Mouse (Mus musculus): Measurements from ENCODE around the gene Prepl. TPM values are rescaled to one million over a fixed set of nuclear protein-coding genes. Genes with fewer than 3 reads are reported as not detected.

Gene Prepl
- total and polyA plus RNA-seq, 2 experiments: 7.1 to 14.0 TPM

DNA sequence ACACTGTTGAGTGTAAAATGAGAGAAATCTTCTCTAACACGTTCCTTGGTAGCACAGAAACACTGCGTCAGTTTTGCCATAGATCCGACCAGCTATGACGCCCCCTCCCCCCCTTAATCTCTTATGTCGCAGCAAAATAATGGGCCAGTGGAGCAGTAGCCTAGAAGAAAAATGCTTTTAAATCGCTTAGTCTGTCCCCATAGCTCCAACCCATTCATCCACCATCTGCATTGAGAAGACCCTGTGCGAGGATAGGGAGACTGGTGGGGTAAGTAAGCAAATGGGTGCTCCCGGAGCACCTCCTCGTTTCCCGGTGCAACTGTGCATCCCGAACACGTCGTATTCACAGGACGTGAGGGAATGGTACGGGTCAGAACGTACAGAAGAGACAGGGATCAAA, 420 bp downstream of the Prepl start:
- no peak for TF ChIP-seq POLR2A (IDR thresholded peaks at IDR 0.05; ENCODE audit: extremely low read depth, insufficient read depth, low read length)
- TF ChIP-seq CTCF (IDR thresholded peaks at IDR 0.05; ENCODE audit: low read depth, low read length): no peak
- Histone ChIP-seq H3K27ac (replicated peaks; ENCODE audit: insufficient read depth, low read depth, low read length) (peak overlapping the region; percentile 34), H3K27me3 (ENCODE audit: control insufficient read depth, insufficient read depth, low read length) (no peaks in the 10 kb centered on the region), H3K9ac (ENCODE audit: low read depth, low read length) (peak overlapping the region; percentile 72), H3K36me3 (ENCODE audit: control insufficient read depth, insufficient read depth, low read length) (no peaks in the 10 kb centered on the region), H3K4me3 (ENCODE audit: insufficient read depth, low read depth, low read length) (peak overlapping the region; percentile 54), H3K79me2 (ENCODE audit: control insufficient read depth, insufficient read depth, low read length) (no peaks in the 10 kb centered on the region; the same call in 1 of the 2 replicates), H3K4me1 (ENCODE audit: control insufficient read depth, insufficient read depth, low read length) (no peaks in the 10 kb centered on the region; the same call in 1 of the 2 replicates)
- DNase-seq (ENCODE audit: extremely low read depth, low read depth, low spot score): no peak
- WGBS: under 1% methylated on average over 16 of the region's 16 CpGs

DNA sequence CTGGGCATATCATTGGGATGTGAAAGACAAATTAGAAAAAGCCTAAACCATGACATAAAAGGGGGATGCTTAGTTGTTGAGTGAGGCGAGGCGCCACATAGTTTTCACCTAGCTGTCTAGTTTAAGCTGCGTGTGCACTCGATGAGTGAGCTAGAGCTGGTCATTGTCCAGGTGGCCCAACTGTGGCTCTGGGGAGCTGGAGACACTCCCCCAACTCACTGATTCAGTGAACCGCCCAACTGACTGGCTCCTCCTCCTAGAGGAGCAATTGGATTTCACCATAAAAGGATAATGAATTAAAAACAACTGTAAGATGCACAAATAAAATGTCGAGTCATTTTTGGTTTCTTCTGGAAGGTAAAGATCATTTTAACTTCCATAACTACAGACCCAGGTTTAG, 1.0 kb downstream of the Prepl start:
- no peak overlapping the region for H3K9ac ChIP-seq (ENCODE audit: low read depth, low read length)
- H3K4me3 ChIP-seq (ENCODE audit: insufficient read depth, low read depth, low read length): no peak overlapping the region
- H3K4me1 ChIP-seq (ENCODE audit: control insufficient read depth, insufficient read depth, low read length): no peaks in the 10 kb centered on the region; the same call in 1 of the 2 replicates
- H3K27me3 ChIP-seq (ENCODE audit: control insufficient read depth, insufficient read depth, low read length): no peaks in the 10 kb centered on the region
- H3K27ac ChIP-seq (replicated peaks; ENCODE audit: insufficient read depth, low read depth, low read length): no peak overlapping the region
- no peak for DNase-seq (ENCODE audit: extremely low read depth, low read depth, low spot score)
- 54% methylated on average over 6 of the region's 6 CpGs for WGBS
- no peak for TF ChIP-seq CTCF (IDR thresholded peaks at IDR 0.05; ENCODE audit: low read depth, low read length)
- TF ChIP-seq POLR2A (IDR thresholded peaks at IDR 0.05; ENCODE audit: extremely low read depth, insufficient read depth, low read length): no peak
- H3K79me2 ChIP-seq (ENCODE audit: control insufficient read depth, insufficient read depth, low read length): no peaks in the 10 kb centered on the region; the same call in 1 of the 2 replicates
- no peaks in the 10 kb centered on the region for H3K36me3 ChIP-seq (ENCODE audit: control insufficient read depth, insufficient read depth, low read length)

DNA sequence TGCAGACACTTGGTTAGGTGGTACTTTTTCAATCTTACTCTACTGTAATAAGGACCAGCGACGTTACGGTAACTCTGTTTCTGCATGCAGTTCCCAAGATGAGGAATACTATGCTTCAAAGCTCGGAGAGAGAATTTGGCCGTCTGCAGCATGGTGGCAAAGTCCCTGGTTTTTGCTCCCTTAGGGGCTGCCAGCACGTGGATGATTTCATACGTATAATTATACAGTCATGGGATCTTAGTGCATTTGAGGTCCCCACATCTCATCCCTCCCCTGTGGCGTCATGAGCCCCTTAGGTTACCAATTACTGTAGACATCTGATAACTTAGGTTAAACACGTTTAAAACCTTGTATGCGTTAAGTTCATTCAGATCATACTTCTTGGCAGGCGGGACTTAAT, 1.6 kb downstream of the Prepl start:
- Histone ChIP-seq H3K27ac (replicated peaks; ENCODE audit: insufficient read depth, low read depth, low read length) (no peak overlapping the region), H3K79me2 (ENCODE audit: control insufficient read depth, insufficient read depth, low read length) (no peaks in the 10 kb centered on the region; the same call in 1 of the 2 replicates), H3K4me1 (ENCODE audit: control insufficient read depth, insufficient read depth, low read length) (no peaks in the 10 kb centered on the region; the same call in 1 of the 2 replicates), H3K27me3 (ENCODE audit: control insufficient read depth, insufficient read depth, low read length) (no peaks in the 10 kb centered on the region), H3K9ac (ENCODE audit: low read depth, low read length) (no peak overlapping the region), H3K36me3 (ENCODE audit: control insufficient read depth, insufficient read depth, low read length) (no peaks in the 10 kb centered on the region), H3K4me3 (ENCODE audit: insufficient read depth, low read depth, low read length) (no peak overlapping the region)
- 94% methylated on average over 11 of the region's 11 CpGs for WGBS
- DNase-seq (ENCODE audit: extremely low read depth, low read depth, low spot score): no peak
- TF ChIP-seq POLR2A (IDR thresholded peaks at IDR 0.05; ENCODE audit: extremely low read depth, insufficient read depth, low read length): no peak

DNA sequence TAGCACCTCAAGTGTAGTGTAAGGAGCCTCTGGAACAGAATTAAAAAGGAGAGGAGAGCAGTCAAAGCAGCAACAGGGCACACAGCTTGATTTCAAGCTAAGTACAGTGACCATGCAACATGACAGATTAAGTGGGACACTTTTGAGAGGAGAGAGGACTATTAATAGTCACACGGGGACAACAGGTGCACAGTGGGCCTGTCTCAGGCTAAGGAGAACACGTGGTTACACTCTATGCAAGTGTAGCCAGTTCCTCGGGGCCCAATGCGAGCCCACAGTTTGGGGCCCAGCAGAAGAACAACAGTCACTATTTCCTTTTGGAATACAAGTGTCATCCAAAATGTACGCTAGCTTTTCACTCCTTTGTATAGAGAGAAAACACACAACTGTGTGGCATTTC, 2.5 kb downstream of the Prepl start:
- H3K27me3 ChIP-seq (ENCODE audit: control insufficient read depth, insufficient read depth, low read length): no peaks in the 10 kb centered on the region
- no peak for TF ChIP-seq POLR2A (IDR thresholded peaks at IDR 0.05; ENCODE audit: extremely low read depth, insufficient read depth, low read length)
- TF ChIP-seq CTCF (IDR thresholded peaks at IDR 0.05; ENCODE audit: low read depth, low read length): no peak
- no peak for DNase-seq (ENCODE audit: extremely low read depth, low read depth, low spot score)
- no peaks in the 10 kb centered on the region; the same call in 1 of the 2 replicates for H3K79me2 ChIP-seq (ENCODE audit: control insufficient read depth, insufficient read depth, low read length)
- H3K36me3 ChIP-seq (ENCODE audit: control insufficient read depth, insufficient read depth, low read length): no peaks in the 10 kb centered on the region; the same call in 1 of the 2 replicates
- no peaks in the 10 kb centered on the region; the same call in 1 of the 2 replicates for H3K4me1 ChIP-seq (ENCODE audit: control insufficient read depth, insufficient read depth, low read length)
- 95% methylated on average over 5 of the region's 5 CpGs for WGBS
- H3K9ac ChIP-seq (ENCODE audit: low read depth, low read length): no peak overlapping the region
- no peak overlapping the region for H3K27ac ChIP-seq (replicated peaks; ENCODE audit: insufficient read depth, low read depth, low read length)
- no peak overlapping the region for H3K4me3 ChIP-seq (ENCODE audit: insufficient read depth, low read depth, low read length)

DNA sequence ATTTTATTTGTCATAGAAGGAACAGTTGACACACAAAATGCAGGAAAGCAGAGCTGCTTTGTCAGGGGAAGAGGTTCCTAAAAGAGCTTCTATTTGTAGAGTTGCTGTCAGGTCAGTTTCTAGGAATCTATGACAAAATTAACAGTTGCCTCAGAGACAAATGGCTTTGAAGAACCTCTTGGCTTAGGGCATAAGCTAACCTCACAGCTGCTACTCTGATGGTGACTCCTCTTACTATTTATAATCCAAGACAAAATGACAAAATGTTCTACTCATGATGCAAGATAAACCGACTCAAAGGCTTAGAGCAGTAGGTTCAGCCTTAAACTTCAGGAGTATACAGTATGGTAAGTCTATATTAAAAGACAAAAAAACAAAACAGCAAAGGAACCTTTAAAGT, 3.5 kb downstream of the Prepl start:
- Histone ChIP-seq H3K27ac (replicated peaks; ENCODE audit: insufficient read depth, low read depth, low read length) (no peak overlapping the region), H3K27me3 (ENCODE audit: control insufficient read depth, insufficient read depth, low read length) (no peaks in the 10 kb centered on the region), H3K79me2 (ENCODE audit: control insufficient read depth, insufficient read depth, low read length) (no peaks in the 10 kb centered on the region; the same call in 1 of the 2 replicates), H3K4me1 (ENCODE audit: control insufficient read depth, insufficient read depth, low read length) (no peaks in the 10 kb centered on the region; the same call in 1 of the 2 replicates), H3K9ac (ENCODE audit: low read depth, low read length) (no peak overlapping the region), H3K36me3 (ENCODE audit: control insufficient read depth, insufficient read depth, low read length) (peaks cover 1% of the 10 kb centered on the region; the same call in 1 of the 2 replicates), H3K4me3 (ENCODE audit: insufficient read depth, low read depth, low read length) (no peak overlapping the region)
- TF ChIP-seq CTCF (IDR thresholded peaks at IDR 0.05; ENCODE audit: low read depth, low read length) (no peak), POLR2A (IDR thresholded peaks at IDR 0.05; ENCODE audit: extremely low read depth, insufficient read depth, low read length) (no peak)
- 87% methylated on average over 1 of the region's 1 CpGs for WGBS
- no peak for DNase-seq (ENCODE audit: extremely low read depth, low read depth, low spot score)

DNA sequence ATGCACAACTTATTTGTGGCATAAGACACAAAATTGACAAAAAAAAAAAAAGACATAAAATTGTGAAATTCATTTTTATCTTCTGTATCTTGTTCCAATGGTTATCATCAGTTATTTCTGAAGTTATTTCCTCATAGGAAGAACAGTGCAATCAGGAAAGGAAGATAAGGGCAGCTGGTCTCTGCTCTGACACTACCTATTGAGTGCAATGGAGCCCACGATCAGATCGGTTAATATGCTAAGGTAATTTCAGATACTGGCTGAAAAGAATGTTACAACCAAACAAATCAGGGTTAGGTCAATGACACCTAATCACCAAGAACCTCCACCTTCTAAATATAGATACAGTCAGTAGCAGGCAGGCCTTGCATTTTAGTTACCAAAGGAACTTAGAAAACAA, 4.7 kb downstream of the Prepl start:
- Histone ChIP-seq H3K27ac (replicated peaks; ENCODE audit: insufficient read depth, low read depth, low read length) (no peak overlapping the region), H3K9ac (ENCODE audit: low read depth, low read length) (no peak overlapping the region), H3K4me3 (ENCODE audit: insufficient read depth, low read depth, low read length) (no peak overlapping the region), H3K27me3 (ENCODE audit: control insufficient read depth, insufficient read depth, low read length) (no peaks in the 10 kb centered on the region), H3K4me1 (ENCODE audit: control insufficient read depth, insufficient read depth, low read length) (no peaks in the 10 kb centered on the region; the same call in 1 of the 2 replicates), H3K79me2 (ENCODE audit: control insufficient read depth, insufficient read depth, low read length) (no peaks in the 10 kb centered on the region; the same call in 1 of the 2 replicates), H3K36me3 (ENCODE audit: control insufficient read depth, insufficient read depth, low read length) (peaks cover 1% of the 10 kb centered on the region; the same call in 1 of the 2 replicates)
- 67% methylated on average over 2 of the region's 2 CpGs for WGBS
- TF ChIP-seq CTCF (IDR thresholded peaks at IDR 0.05; ENCODE audit: low read depth, low read length) (no peak), POLR2A (IDR thresholded peaks at IDR 0.05; ENCODE audit: extremely low read depth, insufficient read depth, low read length) (no peak)
- no peak for DNase-seq (ENCODE audit: extremely low read depth, low read depth, low spot score)
